16 mouse cellular contexts compared by ENCODE assay signal in genomic region chr2:42008941-42009340, GRCm38 (mm10).
DNase-seq lines count a peak whose midpoint lies in the region; ATAC-seq and TF ChIP-seq lines count a peak whose summit lies in the region.
"Had no signal": no experiment of that assay in that cellular context is flagged by ENCODE, and none has a peak within 500 bp of the region (broad histone marks: within the 10 kb centered on the region; RNA-seq: fewer than 3 reads in every experiment).

No protein-coding gene starts in this region.

- peak overlapping the region; percentile 71; the same call in 1 of the 2 replicates for H3K27ac ChIP-seq in left cerebral cortex, adult 2 months
- no peak overlapping the region for H3K27ac ChIP-seq in forebrain, embryonic 12.5 days
- no peak overlapping the region for H3K27ac ChIP-seq in forebrain, embryonic 16.5 days (ENCODE audit: low read length)
- H3K27ac ChIP-seq: embryonic facial prominence, embryonic 10.5 days; heart, embryonic 13.5 days; hindbrain, embryonic 13.5 days had no signal

- no peak for TF ChIP-seq CTCF in left cerebral cortex, adult 2 months (IDR thresholded peaks at IDR 0.05)

- no peak overlapping the region for H3K4me3 ChIP-seq in left cerebral cortex, adult 2 months
- H3K4me3 ChIP-seq in forebrain, embryonic 12.5 days (replicated peaks) = no peak overlapping the region
- H3K4me3 ChIP-seq in forebrain, embryonic 16.5 days (replicated peaks; ENCODE audit: low read length) = no peak overlapping the region
- H3K4me3 ChIP-seq: embryonic facial prominence, embryonic 10.5 days; heart, embryonic 13.5 days; hindbrain, embryonic 13.5 days had no signal

- peaks cover 14% of the 10 kb centered on the region; the same call in 1 of the 2 replicates for H3K4me1 ChIP-seq in forebrain, embryonic 12.5 days
- H3K4me1 ChIP-seq in forebrain, embryonic 16.5 days (replicated peaks; ENCODE audit: control insufficient read depth, insufficient read depth, low read length) = no peaks in the 10 kb centered on the region; the same call in 1 of the 2 replicates
- H3K4me1 ChIP-seq: embryonic facial prominence, embryonic 10.5 days had no signal

- no peak for DNase-seq in left cerebral cortex, adult 2 months (ENCODE audit: extremely low spot score in 1 of 2, low spot score in 2 of 2)
- no peak for DNase-seq in left cerebral cortex, postnatal 36 days (ENCODE audit: low spot score in 2 of 2)
- DNase-seq in Muller cell, postnatal 12 days (ENCODE audit: inconsistent ontology term) = peak; percentile 24
- DNase-seq in urinary bladder, postnatal 14 days (ENCODE audit: low spot score) = no peak
- DNase-seq in heart, adult 18-20 months = no peak
- DNase-seq: adrenal gland, adult 2 months; adrenal gland, postnatal 25 days; cerebellum, adult 2 months; gastrocnemius, postnatal 14 days had no signal

- H3K4me2 ChIP-seq in forebrain, embryonic 12.5 days = no peak overlapping the region
- no peak overlapping the region for H3K4me2 ChIP-seq in forebrain, embryonic 16.5 days (ENCODE audit: low read length)
- H3K4me2 ChIP-seq: heart, embryonic 13.5 days; hindbrain, embryonic 13.5 days had no signal

- no peaks in the 10 kb centered on the region for H3K36me3 ChIP-seq in forebrain, embryonic 12.5 days (replicated peaks)
- H3K36me3 ChIP-seq in forebrain, embryonic 16.5 days (ENCODE audit: control insufficient read depth, insufficient read depth) = no peaks in the 10 kb centered on the region
- H3K36me3 ChIP-seq: embryonic facial prominence, embryonic 10.5 days; heart, embryonic 13.5 days; hindbrain, embryonic 13.5 days had no signal

- H3K27me3 ChIP-seq in forebrain, embryonic 12.5 days = no peaks in the 10 kb centered on the region
- no peaks in the 10 kb centered on the region for H3K27me3 ChIP-seq in forebrain, embryonic 16.5 days (replicated peaks; ENCODE audit: control insufficient read depth, insufficient read depth, low read length)
- H3K27me3 ChIP-seq: CH12.LX; heart, embryonic 13.5 days; hindbrain, embryonic 13.5 days had no signal

- intact Hi-C loops in left cerebral cortex, adult 2 months (cut with DNase I) = no loop called here
- intact Hi-C loops in left cerebral cortex, postnatal 36 days (cut with DNase I) = no loop called here

- H3K9me3 ChIP-seq in forebrain, embryonic 12.5 days = no peaks in the 10 kb centered on the region
- H3K9me3 ChIP-seq in forebrain, embryonic 16.5 days (ENCODE audit: control insufficient read depth, low read length) = no peaks in the 10 kb centered on the region
- H3K9me3 ChIP-seq: embryonic facial prominence, embryonic 10.5 days; heart, embryonic 13.5 days; hindbrain, embryonic 13.5 days had no signal

- WGBS in forebrain, embryonic 12.5 days = 16% methylated on average over 1 of the region's 1 CpGs
- WGBS in forebrain, embryonic 16.5 days = 12% methylated on average over 1 of the region's 1 CpGs

- H3K9ac ChIP-seq in forebrain, embryonic 12.5 days = no peak overlapping the region
- H3K9ac ChIP-seq in forebrain, embryonic 16.5 days (replicated peaks; ENCODE audit: low read depth, low read length) = no peak overlapping the region
- H3K9ac ChIP-seq: heart, embryonic 13.5 days; hindbrain, embryonic 13.5 days had no signal

- ATAC-seq in forebrain, embryonic 12.5 days (ENCODE audit: low FRiP score) = peak; percentile 42; the same call in 1 of the 2 replicates
- peak; percentile 49 for ATAC-seq in forebrain, embryonic 16.5 days
- ATAC-seq: hindbrain, postnatal 0 days had no signal
